Mouse (Mus musculus) spleen, adult 2 months (tissue): Measurements from ENCODE around the gene Afg1l. TPM values are rescaled to one million over a fixed set of nuclear protein-coding genes. Genes with fewer than 3 reads are reported as not detected.
A peak's percentile ranks its signal among the peaks of the same experiment; 100 is the strongest.

Source experiments
- DNase-seq, 2 experiments: peaks; one replicate each; pipeline versions ENCODE4 v3.0.0 to v3.0.0-alpha.2; 2012 to 2021; ENCODE audit warnings: low spot score in 2 of 2, low read depth in 1 of 2
- H3K27ac ChIP-seq: fragments of 200-500 bp; 2 replicates; pipeline ENCODE4 v1.5.1; 2012; ENCODE audit warnings: low read length, inconsistent platforms; ENCODE audit not compliant: insufficient read depth
- H3K27me3 ChIP-seq: fragments of 200-500 bp; 2 replicates; pipeline ENCODE4 v1.6.1; 2012; ENCODE audit warnings: mild to moderate bottlenecking, moderate library complexity, low read length, inconsistent platforms; ENCODE audit not compliant: control insufficient read depth, insufficient read depth
- H3K36me3 ChIP-seq: fragments of 200-500 bp; 2 replicates; pipeline ENCODE4 v1.6.1; 2012; ENCODE audit warnings: mild to moderate bottlenecking, low read length, inconsistent platforms; ENCODE audit not compliant: control insufficient read depth, insufficient read depth
- H3K4me1 ChIP-seq: fragments of 200-500 bp; 2 replicates; pipeline ENCODE4 v1.6.1; 2011; ENCODE audit warnings: inconsistent platforms; ENCODE audit not compliant: control insufficient read depth, insufficient read depth, insufficient read length
- H3K4me3 ChIP-seq: fragments of 200-500 bp; 2 replicates; pipeline ENCODE4 v1.5.1; 2011; ENCODE audit warnings: mild to moderate bottlenecking, inconsistent platforms; ENCODE audit not compliant: insufficient read depth, insufficient read length; ENCODE audit errors: extremely low read depth
- CTCF ChIP-seq: fragments of 200-500 bp; IDR thresholded peaks from 2 replicates; pipeline ENCODE4 v1.5.1; 2011; ENCODE audit warnings: mild to moderate bottlenecking, inconsistent platforms; ENCODE audit not compliant: insufficient read depth, insufficient read length, insufficient replicate concordance; ENCODE audit errors: extremely low read depth
- POLR2A ChIP-seq: fragments of 200-500 bp; IDR thresholded peaks from 2 replicates; pipeline ENCODE4 v1.6.1; 2011; ENCODE audit warnings: low read depth, low read length, inconsistent platforms
- WGBS: fragments of 180-500 bp; shearing (Covaris S2); methylation state at CpG from one replicate; pipeline ENCODE4 v1.1.7; 2018; 5-methylcytosine and 5-hydroxymethylcytosine counted together
- polyA plus RNA-seq: library from polyadenylated mRNA; depleted of rRNA; stranded (reverse); fragments of >200 nt; gene quantifications from 2 replicates; pipeline ENCODE4 v1.2.3, GENCODE M21; 2012

Gene Afg1l
- polyA plus RNA-seq, 1 experiment: 2.1 TPM

DNA sequence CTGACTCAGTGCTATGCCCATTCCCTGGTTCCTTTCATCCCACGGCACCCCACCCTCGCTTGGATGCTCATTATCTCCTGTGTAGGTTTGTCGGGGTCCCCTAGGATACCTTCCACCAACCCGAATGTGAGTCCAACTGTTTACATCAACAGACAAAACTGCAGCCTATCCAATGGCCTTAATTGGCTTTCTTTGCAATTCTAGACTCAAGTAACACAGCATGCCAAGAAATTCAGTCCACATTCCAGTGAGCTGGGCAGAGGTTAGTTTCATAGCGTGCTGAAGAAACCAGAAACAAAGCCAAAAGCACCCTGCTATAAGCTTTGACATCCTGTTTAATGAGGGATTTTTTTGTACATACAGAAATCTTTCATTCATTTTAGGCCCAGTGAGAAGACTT, 22.4 kb downstream of the Afg1l start:
- no peak for DNase-seq

GRCm38 (mm10) chr10:42454690-42455089, 23.7 kb downstream of the Afg1l start:
- DNase-seq: no peak
- H3K4me3 ChIP-seq: no peak overlapping the region
- H3K27me3 ChIP-seq: no peaks in the 10 kb centered on the region
- 87% methylated on average over 6 of the region's 6 CpGs for WGBS
- H3K4me1 ChIP-seq: no peaks in the 10 kb centered on the region
- H3K36me3 ChIP-seq: peaks cover 8% of the 10 kb centered on the region
- TF ChIP-seq CTCF (no peak), POLR2A (no peak)
- no peak overlapping the region for H3K27ac ChIP-seq

More for the DNA sequence above, 22.4 kb downstream of the Afg1l start:
- TF ChIP-seq POLR2A (no peak), CTCF (no peak)
- H3K4me3 ChIP-seq: no peak overlapping the region
- 89% methylated on average over 5 of the region's 5 CpGs for WGBS
- no peaks in the 10 kb centered on the region for H3K4me1 ChIP-seq
- H3K27me3 ChIP-seq: no peaks in the 10 kb centered on the region
- no peak overlapping the region for H3K27ac ChIP-seq
- H3K36me3 ChIP-seq: peaks cover 8% of the 10 kb centered on the region

DNA sequence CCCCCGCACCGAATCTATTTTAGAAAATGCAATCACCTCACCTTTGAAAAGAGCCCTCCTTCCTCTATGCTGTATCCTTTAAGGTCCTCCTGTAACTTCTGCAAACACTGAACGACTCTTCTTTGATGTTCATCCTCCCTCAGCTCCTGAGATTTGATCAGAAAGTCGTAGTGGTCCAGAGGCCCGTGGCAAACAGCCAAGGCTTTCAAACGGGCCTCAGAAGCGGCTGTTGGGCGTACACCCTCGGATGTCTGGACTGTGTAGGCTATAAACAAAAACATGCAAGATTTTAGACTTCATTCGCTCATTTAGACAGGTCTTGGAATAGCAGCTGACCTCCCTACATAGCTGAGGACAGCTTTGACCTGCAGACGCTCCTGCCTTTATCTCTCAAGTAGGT, 24.1 kb downstream of the Afg1l start:
- no peaks in the 10 kb centered on the region for H3K27me3 ChIP-seq
- WGBS: 83% methylated on average over 11 of the region's 11 CpGs
- H3K4me3 ChIP-seq: no peak overlapping the region
- H3K27ac ChIP-seq: no peak overlapping the region
- peaks cover 6% of the 10 kb centered on the region for H3K36me3 ChIP-seq
- H3K4me1 ChIP-seq: no peaks in the 10 kb centered on the region
- TF ChIP-seq POLR2A (no peak), CTCF (no peak)
- DNase-seq: no peak

DNA sequence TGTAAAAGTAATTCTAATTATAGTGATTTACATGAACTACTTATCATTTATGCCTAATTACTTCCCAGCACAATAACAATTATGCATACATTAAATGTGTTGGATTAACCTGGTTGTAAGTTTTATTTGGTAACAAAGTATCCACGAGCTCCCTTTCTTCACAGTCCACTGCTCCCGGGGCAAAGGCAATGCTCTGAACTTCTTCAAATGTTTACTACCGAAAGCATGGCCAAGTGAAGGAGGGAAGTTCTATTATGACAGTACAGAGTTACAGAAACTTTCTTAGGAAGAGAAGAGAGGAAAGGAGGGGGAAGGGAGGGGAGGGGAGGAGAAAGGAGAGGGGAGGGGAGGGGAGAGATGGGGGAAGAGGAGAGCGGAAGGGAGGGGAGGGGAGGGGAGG, 28.7 kb downstream of the Afg1l start:
- TF ChIP-seq CTCF (no peak), POLR2A (no peak)
- no peak for DNase-seq

DNA sequence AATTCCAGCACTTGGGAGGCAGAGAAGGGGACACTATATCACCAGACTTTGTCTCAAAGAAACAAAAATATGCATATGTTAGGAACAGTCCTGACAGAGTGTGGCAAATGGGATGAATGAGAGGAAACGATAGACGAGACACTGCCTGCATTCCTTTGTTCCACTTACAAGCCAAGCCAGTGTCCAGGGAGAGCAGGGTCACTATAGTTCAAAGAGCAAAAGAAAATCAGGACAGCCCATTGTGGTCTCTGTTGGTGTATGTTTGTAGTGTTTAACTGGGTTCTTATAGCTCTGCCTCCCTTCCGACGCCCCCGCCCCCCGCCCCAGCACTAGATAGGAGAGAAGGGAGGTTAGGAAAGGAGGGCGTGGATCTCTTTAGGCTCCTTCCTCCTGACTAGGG, 30.0 kb downstream of the Afg1l start:
- H3K36me3 ChIP-seq: peaks cover 4% of the 10 kb centered on the region; the same call in 1 of the 2 replicates
- H3K27me3 ChIP-seq: no peaks in the 10 kb centered on the region
- H3K27ac ChIP-seq: no peak overlapping the region
- H3K4me3 ChIP-seq: no peak overlapping the region
- 90% methylated on average over 7 of the region's 7 CpGs for WGBS
- DNase-seq: no peak
- H3K4me1 ChIP-seq: no peaks in the 10 kb centered on the region
- TF ChIP-seq POLR2A: no peak
- no peak for TF ChIP-seq CTCF

More for the DNA sequence above, 28.7 kb downstream of the Afg1l start:
- H3K27me3 ChIP-seq: no peaks in the 10 kb centered on the region
- no peak overlapping the region for H3K27ac ChIP-seq
- H3K4me1 ChIP-seq: no peaks in the 10 kb centered on the region
- no peak overlapping the region for H3K4me3 ChIP-seq
- WGBS: 77% methylated on average over 3 of the region's 4 CpGs
- peaks cover 6% of the 10 kb centered on the region for H3K36me3 ChIP-seq

- no peak for DNase-seq
- Histone ChIP-seq H3K27ac (no peak overlapping the region), H3K4me3 (no peak overlapping the region), H3K36me3 (no peaks in the 10 kb centered on the region), H3K27me3 (no peaks in the 10 kb centered on the region), H3K4me1 (no peaks in the 10 kb centered on the region)
- TF ChIP-seq POLR2A (no peak), CTCF (no peak)
- WGBS: 77% methylated on average over 9 of the region's 9 CpGs
These were observed 32.2 kb downstream of the Afg1l start for GRCm38 (mm10) chr10:42446145-42446544.

GRCm38 (mm10) chr10:42436842-42437805, 41.2 kb downstream of the Afg1l start:
- peak overlapping the region; percentile 44; the same call in 1 of the 2 replicates for H3K4me3 ChIP-seq
- TF ChIP-seq CTCF (no peak), POLR2A (no peak)
- WGBS: 44% methylated on average over 5 of the region's 5 CpGs
- H3K27ac ChIP-seq: peak overlapping the region; percentile 99
- H3K27me3 ChIP-seq: no peaks in the 10 kb centered on the region
- H3K36me3 ChIP-seq: no peaks in the 10 kb centered on the region
- DNase-seq: peak in 1 of 2 experiments; percentile 61
- peaks cover 20% of the 10 kb centered on the region; the same call in 1 of the 2 replicates for H3K4me1 ChIP-seq
